Mouse (Mus musculus): Measurements from ENCODE around the gene Dnah8.

GRCm38 (mm10) chr17:30910866-30911731 is 286.9 kb downstream of the Dnah8 start:
- TF ChIP-seq POLR2A (IDR thresholded peaks at IDR 0.05; ENCODE audit: extremely low read depth, insufficient read depth, low read length) (no peak), CTCF (IDR thresholded peaks at IDR 0.05; ENCODE audit: extremely low read depth, insufficient read depth, low read length) (no peak)
